Mouse (Mus musculus): ENCODE data around the gene Gstp3.
A peak's percentile ranks its signal among the peaks of the same experiment; 100 is the strongest.
"Not testable (repeated sequence)": the region's sequence is repeated elsewhere in the genome, so short reads cannot be mapped to it uniquely, and the experiment has no call there.

Gstp3 gene

DNA sequence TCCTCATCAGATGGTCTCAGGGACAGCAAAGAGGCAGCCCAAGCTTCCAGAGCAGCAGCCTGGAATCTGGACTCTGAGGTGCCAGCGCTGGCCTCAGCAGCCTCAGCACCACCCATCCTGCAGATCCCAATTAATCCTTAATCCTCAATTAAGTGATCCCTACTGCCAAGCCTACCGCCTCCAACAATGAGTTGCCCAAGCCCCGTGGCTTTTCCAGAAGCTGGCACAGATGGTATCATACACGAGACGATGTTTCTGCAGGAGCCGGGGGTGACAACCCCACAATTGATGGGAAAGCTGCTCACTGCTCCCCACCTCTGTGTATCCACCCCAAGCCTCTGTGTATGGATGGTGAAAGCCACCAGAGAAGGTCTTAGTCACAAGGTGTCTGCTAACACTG lies 29.8 kb upstream of the Gstp3 start:
- DNase-seq = peak in 1 of 2 experiments; percentile 20

DNA sequence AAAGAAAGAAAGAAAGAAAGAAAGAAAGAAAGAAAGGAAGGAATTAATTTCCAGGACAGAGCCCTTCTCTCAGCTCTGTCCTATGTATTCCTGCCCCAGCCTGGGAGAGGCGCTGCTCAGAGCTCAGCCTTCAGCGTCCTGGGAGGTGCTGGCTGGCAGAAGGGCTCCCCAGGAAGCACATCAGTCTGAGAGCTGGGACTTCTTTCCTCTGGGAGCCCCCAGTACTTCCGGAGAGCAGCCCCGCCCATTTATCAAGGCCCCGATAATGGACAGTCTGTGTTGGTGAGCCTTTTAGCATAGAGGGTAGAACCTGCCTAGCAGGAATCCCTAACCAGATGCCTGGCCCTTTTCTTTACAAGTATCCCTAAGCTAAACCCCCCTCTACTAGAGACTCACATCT lies 28.8 kb upstream of the Gstp3 start:
- DNase-seq = no peak

DNA sequence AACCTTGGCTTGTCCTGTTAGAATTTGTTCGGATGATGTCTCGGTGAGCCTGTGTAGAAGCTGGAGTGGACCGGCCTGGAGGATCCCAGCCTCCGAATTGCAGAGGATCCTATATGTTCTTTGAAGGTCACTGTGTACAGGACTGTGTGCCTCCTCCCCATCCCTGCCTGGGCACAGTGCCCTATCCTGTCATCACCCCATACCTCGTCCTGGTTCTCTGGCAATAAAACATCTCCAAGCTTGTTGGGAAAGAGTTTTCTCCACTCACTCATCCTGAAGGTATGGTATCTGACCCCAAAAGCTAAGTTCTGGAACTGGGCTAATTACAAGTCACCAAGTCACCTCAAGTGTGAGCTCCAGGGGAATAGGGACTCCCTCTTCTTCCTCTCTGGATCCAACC lies 27.7 kb upstream of the Gstp3 start:
- DNase-seq = no peak

DNA sequence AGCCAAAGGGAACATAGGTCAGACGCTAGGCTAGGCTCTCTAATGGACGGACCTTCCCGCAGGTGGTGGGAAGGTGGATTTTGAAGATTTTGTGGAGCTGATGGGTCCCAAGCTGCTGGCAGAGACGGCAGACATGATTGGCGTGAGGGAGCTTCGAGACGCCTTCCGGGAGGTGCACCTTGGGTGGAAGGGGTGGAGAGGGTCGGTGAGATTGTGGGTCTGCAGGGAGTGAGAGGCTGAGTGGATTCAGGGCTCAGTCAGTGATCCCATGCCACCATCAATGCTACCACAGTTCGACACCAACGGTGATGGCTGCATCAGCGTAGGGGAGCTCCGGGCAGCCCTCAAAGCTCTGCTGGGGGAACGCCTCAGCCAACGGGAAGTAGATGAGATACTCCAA lies 26.8 kb upstream of the Gstp3 start:
- DNase-seq = no peak

DNA sequence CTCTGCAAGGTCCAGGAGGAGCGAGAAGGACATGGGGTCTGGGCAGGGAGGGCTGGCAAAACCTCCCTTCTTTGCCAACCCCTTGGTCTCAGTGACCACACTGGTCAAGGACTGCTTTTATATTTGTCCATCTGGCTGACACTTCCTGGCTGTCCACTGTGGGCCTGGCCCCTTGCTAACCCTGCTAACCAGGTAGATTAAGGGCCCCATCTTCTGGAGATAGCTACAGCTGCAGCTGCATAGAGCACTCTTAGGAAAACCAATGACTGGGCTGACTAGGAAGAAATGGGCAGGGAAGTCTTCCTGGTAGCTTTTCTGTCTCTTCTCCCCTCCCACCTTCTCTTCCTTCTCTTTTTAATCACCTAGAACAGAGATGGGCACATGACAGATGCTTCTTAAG lies 25.6 kb upstream of the Gstp3 start:
- DNase-seq = no peak

DNA sequence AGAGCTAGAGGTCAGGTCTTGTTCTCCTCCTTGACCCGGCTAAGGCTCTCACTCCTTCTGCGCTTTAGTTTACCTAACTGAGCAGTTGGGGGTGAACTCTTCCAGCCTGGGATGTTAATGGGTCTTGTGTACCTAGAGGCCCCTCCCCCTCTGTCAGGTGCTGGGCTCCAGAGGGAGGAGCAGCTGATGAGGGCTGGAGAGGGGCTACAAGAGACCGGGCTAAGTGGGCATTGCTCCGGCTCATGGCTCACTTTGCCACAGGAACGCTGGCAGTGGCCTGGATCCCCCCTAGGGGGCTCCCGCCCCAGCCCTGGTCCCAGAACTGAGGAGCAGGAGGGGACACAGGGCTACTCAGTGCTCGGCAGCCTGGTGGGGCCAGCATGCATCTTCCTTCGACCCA lies 24.5 kb upstream of the Gstp3 start:
- DNase-seq = no peak

DNA sequence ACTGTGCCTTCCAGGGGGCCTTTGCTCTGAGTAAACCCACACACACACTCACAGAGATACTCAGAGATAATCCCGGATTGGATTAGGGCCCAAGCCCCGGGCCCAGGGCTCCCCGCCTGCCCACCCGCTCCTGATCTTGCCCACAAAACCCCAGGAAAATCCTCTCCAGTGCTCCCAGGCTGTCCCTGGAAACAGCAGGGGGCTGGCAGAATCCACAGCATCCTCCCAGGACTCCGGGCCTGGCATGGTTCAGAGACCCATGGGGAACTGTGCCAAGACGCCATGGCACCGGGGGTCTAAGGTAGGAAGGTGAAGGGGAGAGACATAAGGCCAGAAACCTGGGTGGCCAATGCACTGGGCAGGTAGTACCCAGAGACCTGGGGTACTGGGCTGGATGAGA lies 23.9 kb upstream of the Gstp3 start:
- no peak for DNase-seq

DNA sequence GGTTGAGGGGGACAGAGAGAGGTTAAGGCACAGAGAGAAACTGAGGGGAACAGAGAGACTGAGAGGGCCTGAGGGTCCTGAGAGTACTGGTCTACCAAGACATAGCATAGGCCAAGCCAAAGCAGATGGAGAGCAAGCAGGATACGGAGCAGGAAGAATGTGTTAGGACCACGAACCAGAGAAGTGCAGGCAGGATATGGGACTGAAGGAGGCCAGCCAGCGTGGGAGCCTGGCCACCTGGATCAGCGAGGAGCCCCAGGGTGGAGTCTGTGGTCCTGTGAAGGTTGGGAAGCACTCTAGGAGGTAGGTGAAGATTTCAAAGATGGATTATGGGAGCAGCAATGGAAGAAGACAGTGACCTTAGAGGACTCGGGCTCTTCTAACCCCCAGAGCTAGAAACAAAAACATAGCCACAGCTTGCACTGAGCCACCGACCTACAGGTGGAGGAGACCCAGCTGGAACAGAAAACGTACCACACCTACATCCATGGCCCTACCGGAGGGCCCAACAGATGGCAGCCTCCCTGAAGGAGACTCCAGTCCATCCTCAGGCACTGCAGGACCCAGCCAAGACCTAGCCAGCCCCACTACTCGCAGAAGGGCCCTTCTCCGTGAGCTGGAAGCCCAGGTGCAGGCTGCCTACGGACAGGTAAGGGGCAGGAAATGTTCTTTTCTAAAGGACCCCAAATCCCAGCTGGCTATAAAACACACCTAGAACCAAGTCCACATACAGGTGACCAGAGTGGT lies 23.0 kb upstream of the Gstp3 start:
- DNase-seq = no peak

DNA sequence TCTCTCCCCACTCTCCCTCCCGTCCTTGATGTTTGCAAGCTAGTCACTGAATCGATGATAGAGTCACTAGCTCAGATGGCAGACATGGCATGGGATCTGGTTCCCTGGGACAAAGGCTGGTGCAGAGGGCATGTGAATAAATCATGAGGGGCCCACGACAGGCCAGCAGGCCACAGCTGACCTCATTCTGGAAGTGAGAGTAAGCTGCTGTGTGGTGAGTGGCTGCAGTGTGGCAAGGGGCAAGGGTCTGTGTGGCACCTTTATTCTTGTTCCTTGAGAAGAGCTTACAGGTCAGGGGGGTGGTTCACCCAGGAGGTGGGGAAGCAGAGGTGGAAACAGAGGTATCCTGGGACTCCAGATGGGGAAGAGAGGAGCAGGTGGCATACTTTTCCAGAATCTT lies 22.0 kb upstream of the Gstp3 start, which contains the start of gene Cabp2:
Gene Cabp2, plus strand, starts transcription at position 185 of the 400 bp plus-strand sequence.
- no peak for DNase-seq

DNA sequence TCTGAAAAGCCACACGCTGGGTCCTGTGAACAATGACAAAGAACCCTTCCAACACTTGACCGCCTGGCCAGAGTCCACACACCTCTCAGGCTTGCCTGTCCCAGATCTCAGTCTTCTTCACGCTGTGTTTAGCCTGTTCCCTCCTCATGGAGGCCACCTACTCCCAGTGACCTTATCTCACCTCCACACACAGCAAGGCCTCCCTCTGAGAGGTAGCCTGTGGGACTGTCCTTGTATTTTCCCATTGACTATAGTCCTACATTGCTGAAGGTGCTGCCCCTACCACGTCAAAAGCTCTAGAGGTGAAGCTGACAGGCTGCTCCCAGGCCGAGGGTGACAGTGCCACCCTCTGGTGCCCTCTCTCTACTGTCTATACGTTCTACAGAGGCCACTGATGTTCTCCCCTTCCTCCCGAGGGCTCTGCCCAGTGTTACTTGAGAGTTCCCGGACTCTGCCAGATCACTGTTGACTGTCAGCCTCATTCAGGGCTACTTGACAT lies 21.2 kb upstream of the Gstp3 start:
- DNase-seq = peak; percentile 67 to 75

DNA sequence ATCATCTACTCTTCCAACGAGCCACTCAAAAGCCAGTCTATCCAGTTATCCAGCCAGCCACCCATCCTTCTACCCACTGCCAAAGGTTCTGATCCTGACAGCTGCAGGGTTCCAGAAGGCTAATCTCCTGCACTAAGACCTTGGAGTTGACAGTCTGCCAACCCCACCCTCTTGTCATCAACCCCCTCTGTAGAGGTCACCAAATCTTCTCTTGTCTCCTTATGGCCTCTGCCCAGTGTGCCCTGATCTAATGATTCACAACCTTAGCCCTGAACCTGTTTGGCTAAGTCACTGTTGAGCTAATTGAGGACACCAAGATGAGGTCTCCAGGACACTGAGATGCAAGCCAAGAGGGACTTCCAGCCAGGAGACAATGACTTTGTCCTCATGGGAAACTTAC lies 20.2 kb upstream of the Gstp3 start:
- no peak for DNase-seq

DNA sequence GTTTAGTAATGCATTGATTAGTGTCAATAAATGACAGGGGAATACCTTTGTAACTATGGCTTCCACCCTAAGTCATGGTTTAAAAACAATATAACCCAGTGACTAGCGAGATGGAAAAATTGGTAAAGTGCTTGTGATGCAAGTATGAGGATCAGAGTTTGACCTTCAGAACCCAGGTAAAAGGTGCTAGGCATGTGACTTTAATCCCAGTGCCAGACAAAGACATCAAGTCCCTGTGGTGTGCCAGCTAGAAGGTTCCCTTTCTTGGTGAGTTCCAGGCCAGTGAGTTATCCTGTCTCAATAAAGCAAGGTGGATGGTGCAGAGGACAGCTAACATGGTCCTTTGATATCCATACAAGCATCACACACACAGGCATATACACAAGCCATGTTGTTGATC lies 16.2 kb upstream of the Gstp3 start:
- no peak for DNase-seq

DNA sequence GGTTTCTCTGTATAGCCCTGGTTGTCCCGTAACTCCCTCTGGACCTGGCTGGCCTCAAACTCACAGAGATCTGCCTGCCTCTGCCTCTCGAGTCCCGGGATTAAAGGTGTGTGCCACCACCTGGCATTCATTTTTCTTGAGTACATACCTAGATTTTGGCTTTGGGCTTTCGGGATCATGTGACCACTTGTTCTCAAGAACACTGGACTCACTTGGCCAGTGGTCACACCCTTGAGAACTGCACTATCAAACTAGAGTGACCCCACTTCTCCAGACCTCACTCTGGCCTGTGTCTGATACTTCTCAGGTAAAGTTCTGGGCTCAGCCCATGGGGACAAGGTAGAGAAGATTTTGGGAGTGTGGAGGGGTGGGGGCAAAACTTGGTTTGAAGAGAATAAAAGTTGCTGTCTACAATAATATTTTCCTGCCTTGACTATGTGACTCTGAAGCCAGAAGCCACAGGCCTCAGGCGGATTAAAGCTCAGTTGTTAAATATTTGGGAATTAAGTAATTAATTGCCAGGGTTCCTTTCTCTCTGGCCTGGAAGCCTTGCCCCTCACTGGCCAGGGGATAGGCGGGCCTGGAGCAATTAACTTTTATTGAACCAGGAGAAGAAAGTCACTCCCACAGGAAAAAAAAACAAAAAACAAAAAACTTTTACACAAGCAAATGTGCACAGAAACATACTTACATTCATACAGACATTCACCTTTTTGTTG lies 13.5 kb upstream of the Gstp3 start:
- DNase-seq = no peak

DNA sequence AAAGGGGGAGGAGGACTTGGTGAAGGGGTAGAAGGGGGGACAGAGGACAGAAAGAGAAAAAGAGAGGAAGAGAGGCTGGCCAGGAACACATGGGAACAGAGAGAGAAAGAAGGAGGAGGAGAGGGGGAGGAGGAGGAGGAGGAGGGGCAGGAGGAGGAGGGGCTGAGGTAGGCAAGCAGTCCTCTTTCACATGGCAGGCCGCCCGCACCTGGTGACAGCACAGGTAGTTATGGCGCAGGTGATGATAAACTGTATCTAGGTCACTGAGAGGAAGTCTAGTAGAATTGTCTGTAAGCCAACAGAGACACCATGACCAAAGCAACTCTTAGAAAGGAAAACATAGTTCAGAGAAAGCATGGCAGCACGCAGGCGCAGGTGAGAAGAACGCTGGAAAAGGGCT lies 12.0 kb upstream of the Gstp3 start:
- peak in 1 of 2 experiments; percentile 49 for DNase-seq

DNA sequence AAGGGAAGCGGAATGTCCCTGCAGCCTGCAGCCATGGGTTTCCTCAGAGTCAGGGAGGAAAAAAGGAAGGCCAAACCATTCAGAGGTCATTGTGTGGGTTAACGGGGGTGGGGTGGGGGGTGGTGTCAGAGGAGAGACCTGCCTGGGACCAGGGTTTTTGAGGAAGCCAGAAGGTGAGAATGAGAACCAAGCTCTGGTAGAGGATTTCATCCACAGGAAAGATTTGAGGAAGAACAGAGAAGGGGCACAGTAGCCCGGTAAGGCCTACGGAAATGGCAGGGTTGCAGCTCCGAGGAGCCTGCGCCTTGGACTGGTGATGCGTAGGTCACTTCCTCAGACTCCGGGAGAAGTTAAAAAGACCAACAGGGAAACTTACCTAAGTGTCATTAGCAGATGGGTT lies 11.4 kb upstream of the Gstp3 start:
- no peak for DNase-seq

DNA sequence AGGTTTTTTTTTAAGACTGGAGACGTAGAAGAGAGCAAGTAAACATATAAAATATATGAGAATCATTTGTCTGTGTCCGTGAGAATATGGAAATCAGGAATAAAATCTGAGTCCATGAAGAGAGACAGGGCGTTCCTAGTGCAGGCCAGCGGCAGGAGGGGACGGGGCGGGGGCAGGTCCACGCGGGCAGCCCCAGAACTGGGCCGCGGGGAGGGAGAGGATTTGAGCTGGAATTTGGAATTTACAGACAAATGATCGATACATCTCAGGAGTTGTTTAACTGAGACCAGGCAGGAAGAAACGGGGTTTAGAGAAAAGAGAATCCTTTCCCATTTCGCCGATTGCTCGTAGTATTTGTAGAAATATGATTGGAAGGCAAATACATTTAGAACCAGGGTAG lies 10.9 kb upstream of the Gstp3 start:
- DNase-seq = no peak

DNA sequence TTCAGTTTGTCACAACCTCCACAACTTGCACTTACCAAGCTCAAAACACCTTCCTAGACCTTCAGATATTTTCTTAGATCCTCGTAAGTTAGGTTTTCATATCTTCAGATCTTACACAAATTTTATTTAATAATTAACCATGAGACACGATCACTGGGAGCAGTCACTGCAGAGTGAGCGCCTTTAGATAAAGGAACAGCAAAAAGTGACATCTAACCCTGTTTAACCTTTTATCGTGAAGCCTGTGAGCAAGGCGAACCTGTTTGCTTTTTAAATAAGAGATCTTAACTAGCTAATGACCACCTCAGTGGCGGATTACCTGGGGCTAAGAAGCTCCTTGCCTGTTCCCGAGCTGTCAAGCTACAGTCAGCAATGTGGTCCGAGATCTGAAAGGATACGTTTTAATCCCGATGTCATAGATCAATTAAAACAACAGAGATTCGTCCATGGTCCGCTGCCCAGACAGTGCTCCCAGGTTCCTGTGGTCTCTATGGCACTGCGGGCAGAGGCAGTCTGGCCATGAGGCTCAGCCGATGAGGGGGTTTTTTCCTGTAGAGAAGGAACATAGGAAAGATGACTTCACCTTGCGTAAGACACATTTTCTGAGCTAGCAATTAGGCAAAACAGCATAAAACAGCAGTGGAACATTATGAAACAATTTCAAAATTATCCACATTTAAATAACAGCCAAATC lies 9.5 kb upstream of the Gstp3 start:
- DNase-seq = no peak

DNA sequence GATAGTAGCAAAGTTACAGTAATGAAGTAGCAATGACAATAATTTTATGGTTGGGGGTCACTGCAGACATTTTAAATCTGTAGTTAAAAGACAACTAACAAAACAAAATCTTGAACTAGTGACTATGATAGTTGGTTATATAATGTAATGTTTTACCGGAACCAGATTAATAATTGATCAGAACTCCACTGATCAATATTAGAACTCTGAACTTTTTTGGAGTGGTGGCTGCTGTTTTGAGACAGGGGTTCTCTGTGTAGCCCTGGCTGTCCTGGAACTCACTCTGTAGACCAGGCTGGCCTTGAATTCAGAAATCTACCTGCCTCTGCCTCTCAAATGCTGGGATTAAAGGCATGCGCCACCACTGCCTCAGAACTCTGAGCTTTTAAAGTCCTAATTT lies 8.9 kb upstream of the Gstp3 start:
- not testable (repeated sequence) for DNase-seq

DNA sequence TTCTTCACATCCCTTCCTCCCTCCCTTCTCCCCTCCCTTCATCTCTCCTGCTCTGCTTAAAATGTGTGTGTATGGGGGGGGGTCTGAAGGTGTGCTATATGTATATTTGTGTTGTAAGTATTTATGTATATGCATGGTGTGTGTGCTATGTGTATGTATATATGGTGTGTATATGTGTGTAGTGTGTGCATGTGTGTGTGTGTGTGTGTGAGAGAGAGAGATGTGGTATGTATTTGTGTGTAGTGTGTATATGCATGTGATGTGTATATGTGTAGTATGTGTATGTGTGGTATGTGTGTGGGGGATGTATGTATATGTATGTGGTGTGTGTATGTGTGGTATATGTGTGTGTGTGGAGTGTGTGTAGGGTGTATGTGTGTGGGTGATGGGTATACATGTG lies 7.5 kb upstream of the Gstp3 start:
- no peak for DNase-seq

DNA sequence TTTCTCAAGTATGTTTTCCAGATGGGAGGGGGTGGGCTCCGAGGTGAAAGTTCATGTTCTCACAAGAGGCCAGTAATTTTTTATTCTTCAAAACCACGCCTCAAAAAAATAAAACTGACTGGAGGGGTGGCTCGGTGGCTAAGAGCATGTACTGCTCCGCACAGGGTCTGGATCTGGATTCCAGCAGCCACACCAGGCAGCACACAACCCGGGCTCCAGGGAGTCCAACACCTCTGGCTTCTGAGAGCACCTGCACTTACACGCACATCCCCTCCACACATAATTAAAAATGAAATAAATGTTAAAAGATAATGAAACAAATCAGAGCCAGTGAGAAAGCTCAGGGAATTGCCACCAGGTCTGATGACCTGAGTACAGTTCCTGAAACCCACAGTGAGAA lies 6.9 kb upstream of the Gstp3 start:
- DNase-seq = no peak

DNA sequence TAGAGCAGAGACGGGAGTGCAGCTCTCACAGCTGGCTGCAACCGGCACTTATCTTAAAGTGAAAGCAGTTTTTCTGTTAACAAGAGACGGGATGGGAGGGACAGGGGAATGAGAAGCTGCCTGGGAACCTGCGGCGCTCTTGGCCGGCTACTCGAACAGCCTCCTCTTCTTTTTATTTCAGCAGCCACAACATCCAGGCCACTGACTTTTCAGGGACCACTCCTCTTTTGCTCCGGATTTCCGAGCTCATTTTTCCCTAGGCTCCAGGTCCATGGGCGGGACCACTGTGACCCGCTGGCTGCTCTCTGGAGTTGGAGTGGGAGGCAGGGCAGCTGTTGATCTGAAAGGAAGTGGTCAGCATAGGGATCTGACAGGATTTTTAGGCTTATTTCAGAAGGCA lies 5.1 kb upstream of the Gstp3 start:
- DNase-seq = not testable (repeated sequence)

DNA sequence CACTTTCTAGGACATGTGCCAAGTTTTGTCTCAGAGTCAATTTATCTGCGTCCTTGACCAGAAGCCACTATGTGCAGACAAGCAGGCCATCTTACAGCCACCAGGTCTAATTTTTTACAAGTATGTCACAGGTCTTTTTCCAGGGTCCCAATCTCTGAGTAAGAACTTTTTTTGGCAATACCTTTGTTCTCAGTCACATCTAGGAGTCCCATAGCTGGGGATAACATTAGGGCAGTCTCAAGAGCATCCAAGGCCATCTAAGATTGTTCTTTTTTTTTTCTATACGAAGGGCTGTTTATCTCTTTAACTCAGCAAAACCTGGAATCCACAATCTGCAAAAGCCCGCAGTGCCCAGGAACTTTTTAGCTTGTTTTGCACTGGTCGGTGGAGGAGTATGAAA lies 4.0 kb upstream of the Gstp3 start:
- DNase-seq = not testable (repeated sequence)

DNA sequence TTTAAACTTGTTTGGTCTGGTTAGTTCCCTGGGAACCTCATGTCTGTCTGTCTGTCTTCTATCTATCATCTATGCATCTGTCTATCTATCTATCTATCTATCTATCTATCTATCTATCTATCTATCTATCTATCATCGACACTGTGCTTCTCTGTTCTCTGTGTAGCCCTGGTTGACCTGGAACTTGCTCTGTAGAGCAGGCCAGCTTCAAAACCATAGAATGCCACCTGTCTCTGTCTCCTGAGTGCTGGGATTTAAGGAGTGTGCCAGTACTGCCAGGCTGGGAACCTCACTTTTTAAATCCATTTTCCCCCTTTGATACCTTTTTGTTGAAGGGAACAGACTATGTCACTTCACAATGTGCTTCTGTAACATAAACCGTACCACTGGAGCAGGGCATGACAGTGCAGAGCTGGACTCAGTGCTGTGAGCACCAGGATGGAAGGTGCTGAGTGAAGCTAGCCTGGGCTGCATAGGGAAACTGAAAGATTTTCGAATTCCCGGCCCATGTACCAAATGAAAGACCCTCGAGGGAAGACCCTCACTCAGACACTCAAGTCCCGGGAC lies 1.6 kb upstream of the Gstp3 start:
- no peak for DNase-seq
